Mouse (Mus musculus): ENCODE results near the gene Ghrhr.

The Ghrhr gene

DNA sequence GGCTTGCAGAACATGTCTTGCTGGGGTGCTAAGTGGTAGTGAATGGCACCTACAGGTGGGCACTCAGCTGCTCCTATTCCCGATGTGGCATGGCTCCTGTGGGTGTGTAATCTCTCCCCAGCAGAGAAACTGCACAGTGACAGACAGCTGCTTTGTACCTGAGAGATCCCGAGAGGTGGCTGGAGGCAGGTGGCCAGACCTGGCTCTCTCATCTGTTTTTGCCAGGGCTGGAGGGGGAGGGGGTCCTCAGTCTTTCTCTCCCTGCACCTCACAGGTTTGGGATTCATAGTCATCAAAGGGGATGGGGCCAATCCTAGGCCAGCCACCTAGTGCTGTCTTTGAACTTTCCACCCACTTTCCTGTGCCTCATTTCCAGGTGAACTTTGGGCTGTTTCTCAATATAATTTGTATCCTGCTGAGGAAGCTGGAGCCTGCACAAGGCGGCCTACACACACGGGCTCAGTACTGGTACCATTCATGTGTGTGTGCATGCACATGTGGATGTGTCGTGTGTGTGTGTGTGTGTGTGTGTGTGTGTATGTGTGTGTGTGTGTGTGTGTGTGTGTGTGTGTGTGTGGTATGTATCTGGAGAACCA is 8.4 kb downstream of the Ghrhr start:
- in situ Hi-C loops (cut with MboI; ENCODE audit: low pct_unique_long_range_greater_than_20kb in 1 of 2, low sequenced_read_pairs in 2 of 2, unreplicated experiment in 1 of 2), result loop anchor here (5.0 to 10.0 kb wide), 2 partner anchors 128 to 150 kb away; no protein-coding TSS in a partner anchor

DNA sequence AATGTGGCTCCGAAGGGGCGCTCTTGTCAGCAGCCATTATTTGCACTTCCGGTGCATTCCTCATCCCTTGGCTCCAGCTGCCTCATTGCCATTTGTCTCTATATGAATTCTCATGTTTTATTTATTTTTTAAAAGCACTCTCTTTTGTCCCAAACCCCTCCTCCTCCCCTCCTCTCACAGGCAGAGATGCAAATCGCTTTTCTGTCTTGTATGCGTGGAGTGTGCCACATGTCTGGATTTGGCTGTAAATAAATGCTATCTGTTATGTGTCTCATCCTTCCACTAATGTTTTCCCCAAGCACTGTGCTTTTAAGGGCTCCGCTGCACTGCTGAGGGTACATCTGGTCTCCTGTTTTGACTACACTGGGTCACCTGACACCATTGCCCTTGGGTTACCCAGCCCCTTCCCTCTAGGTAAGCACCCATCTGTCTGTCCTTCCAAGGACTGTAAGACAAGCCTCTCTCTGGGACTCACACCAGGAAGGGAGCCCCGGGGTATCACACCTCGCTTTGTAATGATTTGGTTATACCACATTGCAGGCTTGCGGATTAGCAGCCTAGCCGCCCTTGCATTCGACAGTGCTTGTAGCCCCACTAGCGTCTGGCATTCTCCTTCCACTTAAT is 12.6 kb downstream of the Ghrhr start:
- in situ Hi-C loops (cut with MboI; ENCODE audit: low pct_unique_long_range_greater_than_20kb in 1 of 2, low sequenced_read_pairs in 2 of 2, unreplicated experiment in 1 of 2), result loop anchor here in 1 of 2 experiments (10.0 kb wide), 1 partner anchor 154 kb away; no protein-coding TSS in a partner anchor

DNA sequence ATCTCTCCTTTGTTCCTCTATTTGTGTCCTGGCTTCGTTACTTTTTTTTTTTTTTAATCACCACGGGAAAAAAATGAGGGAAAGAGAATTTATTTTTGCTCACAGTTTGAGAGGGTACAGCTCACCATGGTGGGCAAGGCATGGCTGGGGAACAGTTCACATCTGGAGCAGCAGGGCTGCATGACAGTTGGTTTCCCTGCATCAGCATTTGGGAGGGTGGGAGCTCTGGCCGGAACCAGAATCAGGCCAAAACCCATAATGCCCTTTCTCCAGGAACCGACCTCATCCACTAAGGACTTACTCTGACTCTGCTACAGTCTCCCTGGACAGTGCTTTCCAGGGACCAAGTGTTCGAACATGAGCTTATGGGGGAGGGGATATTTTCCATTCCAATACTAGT is 13.2 kb downstream of the Ghrhr start:
- in situ Hi-C loops (cut with MboI; ENCODE audit: low pct_unique_long_range_greater_than_20kb in 1 of 2, low sequenced_read_pairs in 2 of 2, unreplicated experiment in 1 of 2), result loop anchor here in 1 of 2 experiments (10.0 kb wide), 1 partner anchor 155 kb away; no protein-coding TSS in a partner anchor

- in situ Hi-C loops (cut with MboI; ENCODE audit: low pct_unique_long_range_greater_than_20kb in 1 of 2, low sequenced_read_pairs in 2 of 2, unreplicated experiment in 1 of 2), result no loop called here
Measured at GRCm38 (mm10) chr6:55391814-55392213, 15.7 kb downstream of the Ghrhr start.

GRCm38 (mm10) chr6:55392453-55392852 is 16.4 kb downstream of the Ghrhr start:
- in situ Hi-C loops (cut with MboI; ENCODE audit: low pct_unique_long_range_greater_than_20kb in 1 of 2, low sequenced_read_pairs in 2 of 2, unreplicated experiment in 1 of 2), result no loop called here

DNA sequence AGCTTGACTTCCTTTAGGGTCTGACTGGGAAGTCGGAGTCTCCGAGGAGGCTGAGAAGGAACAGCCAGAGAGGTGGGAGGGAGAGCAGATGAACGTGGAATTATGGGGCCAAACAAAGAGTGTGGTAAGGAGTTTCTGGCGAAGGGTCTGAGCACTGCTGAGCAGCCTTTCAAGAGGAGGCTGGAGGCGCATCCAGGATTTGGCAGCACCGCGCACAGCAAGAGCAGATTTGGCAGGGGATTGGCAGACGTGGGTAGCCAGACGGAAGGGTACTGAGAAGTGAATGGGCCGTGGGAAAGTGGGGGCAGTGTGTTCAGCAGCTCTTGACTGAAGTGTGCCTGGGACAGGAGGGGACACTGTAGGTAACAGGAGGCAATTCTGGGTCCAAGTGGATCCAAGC is 18.8 kb downstream of the Ghrhr start:
- in situ Hi-C loops (cut with MboI; ENCODE audit: low pct_unique_long_range_greater_than_20kb in 1 of 2, low sequenced_read_pairs in 2 of 2, unreplicated experiment in 1 of 2), result no loop called here

DNA sequence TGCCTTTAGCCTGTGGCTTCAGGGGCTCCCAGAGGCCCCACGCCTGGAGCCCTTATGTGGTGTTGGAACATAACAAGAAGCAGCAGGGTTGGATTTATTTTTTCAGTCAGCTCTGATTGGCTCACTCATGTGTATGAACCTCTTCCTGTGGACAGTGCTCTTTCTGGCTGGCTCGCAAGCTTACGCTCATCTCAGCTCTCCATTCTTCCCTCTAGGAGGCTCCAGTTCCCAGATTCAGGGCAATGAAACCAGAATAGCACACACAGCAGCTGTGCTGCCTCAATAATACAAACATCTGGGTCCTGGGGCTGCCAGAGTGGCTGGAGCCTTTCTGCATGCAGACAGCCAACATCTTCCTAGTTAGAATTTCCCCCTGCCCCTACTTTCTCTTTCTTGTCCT is 20.1 kb downstream of the Ghrhr start:
- in situ Hi-C loops (cut with MboI; ENCODE audit: low pct_unique_long_range_greater_than_20kb in 1 of 2, low sequenced_read_pairs in 2 of 2, unreplicated experiment in 1 of 2), result no loop called here

GRCm38 (mm10) chr6:55396622-55397041 is 20.5 kb downstream of the Ghrhr start:
- in situ Hi-C loops (cut with MboI; ENCODE audit: low pct_unique_long_range_greater_than_20kb in 1 of 2, low sequenced_read_pairs in 2 of 2, unreplicated experiment in 1 of 2), result no loop called here

GRCm38 (mm10) chr6:55398869-55399628 is 23.0 kb downstream of the Ghrhr start:
- in situ Hi-C loops (cut with MboI; ENCODE audit: low pct_unique_long_range_greater_than_20kb in 1 of 2, low sequenced_read_pairs in 2 of 2, unreplicated experiment in 1 of 2), result no loop called here

DNA sequence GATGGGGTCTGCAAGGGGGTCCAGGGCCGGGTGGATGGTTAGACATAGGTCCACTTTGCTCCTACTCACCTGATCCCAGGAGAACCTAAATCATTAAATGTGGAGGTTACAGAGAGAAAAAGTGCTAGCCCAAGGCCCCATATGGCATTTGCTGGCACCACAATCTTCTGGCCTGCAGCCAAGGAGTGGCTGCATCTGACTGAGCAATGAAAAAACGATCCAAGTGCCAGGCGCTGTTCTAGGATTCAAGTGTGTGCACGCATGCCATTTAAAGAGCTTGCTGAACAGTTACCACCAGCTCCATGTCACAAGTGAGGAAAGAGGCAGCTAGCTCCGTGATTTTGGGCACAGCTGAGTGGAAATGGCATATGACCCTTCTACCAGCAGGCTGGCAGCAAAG is 23.8 kb downstream of the Ghrhr start:
- in situ Hi-C loops (cut with MboI; ENCODE audit: low pct_unique_long_range_greater_than_20kb in 1 of 2, low sequenced_read_pairs in 2 of 2, unreplicated experiment in 1 of 2), result no loop called here

DNA sequence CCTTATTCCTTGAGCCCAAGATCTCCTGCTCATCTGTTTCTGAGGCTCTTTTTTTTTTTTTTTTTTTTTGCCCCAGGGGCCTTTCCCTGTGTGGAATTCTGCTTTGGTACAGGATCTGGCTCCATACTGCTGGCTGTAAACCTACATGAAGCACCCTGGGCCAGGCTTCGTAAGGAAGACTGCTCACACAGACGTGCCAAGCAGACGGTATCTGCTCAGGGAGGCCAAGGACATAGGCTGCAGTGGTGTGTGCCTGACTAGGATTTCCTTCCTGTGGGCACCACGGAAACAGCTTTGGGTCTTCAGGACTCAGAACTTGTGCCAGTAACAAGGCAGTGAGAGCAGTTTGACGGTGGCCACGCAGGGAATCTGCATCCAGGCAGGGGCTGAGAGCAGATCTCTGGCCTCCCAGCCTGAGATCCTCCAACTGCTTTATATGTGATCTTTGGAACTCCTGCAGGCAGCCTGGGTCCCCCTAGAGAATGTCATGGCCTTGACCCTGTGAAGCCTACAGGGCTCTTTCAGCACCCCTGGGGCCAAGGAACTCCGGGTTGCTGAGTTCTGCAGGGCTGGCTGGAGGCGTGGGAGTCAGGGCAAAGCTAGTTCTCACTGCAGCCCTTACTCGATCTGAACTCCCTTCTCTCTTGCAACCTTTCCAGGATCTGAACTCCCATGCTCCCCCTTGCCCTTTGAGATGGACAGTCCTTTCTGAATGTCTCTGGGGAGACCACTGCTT is 26.1 kb downstream of the Ghrhr start:
- in situ Hi-C loops (cut with MboI; ENCODE audit: low pct_unique_long_range_greater_than_20kb in 1 of 2, low sequenced_read_pairs in 2 of 2, unreplicated experiment in 1 of 2), result no loop called here

- in situ Hi-C loops (cut with MboI; ENCODE audit: low pct_unique_long_range_greater_than_20kb in 1 of 2, low sequenced_read_pairs in 2 of 2, unreplicated experiment in 1 of 2), result no loop called here
Measured at GRCm38 (mm10) chr6:55403411-55404309, 27.6 kb downstream of the Ghrhr start.

DNA sequence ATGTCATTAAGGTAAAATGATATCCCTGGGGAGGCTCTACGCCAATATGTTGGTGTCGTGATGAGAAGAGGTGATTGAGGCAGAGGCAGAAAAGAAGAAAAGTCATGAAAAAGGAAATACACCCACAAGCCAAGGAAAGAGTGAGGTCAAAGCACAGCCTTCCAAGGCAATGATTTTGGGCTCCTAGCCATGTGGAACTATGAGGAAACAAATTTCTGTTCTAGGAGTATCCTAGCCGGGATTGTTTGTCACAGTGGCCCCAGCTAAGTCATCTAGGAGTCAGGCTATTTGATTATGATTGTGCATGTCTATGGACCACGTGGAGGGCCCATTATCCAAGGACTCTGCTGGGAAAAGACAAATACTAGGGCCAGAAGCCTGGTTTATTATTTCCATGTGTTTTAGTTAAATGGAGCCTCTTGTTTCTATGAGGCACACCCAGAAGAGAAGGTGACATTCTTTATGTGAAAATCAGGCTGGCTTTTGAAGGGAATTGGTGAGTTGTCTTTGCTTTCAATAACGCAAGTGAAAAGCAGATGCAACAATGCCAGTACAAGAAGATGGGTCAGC is 28.4 kb downstream of the Ghrhr start:
- in situ Hi-C loops (cut with MboI; ENCODE audit: low pct_unique_long_range_greater_than_20kb in 1 of 2, low sequenced_read_pairs in 2 of 2, unreplicated experiment in 1 of 2), result no loop called here

GRCm38 (mm10) chr6:55407345-55407744 is 31.2 kb downstream of the Ghrhr start:
- in situ Hi-C loops (cut with MboI; ENCODE audit: low pct_unique_long_range_greater_than_20kb in 1 of 2, low sequenced_read_pairs in 2 of 2, unreplicated experiment in 1 of 2), result no loop called here

GRCm38 (mm10) chr6:55410119-55410775 is 34.2 kb downstream of the Ghrhr start:
- in situ Hi-C loops (cut with MboI; ENCODE audit: low pct_unique_long_range_greater_than_20kb in 1 of 2, low sequenced_read_pairs in 2 of 2, unreplicated experiment in 1 of 2), result no loop called here

GRCm38 (mm10) chr6:55410977-55411376 is 34.9 kb downstream of the Ghrhr start:
- in situ Hi-C loops (cut with MboI; ENCODE audit: low pct_unique_long_range_greater_than_20kb in 1 of 2, low sequenced_read_pairs in 2 of 2, unreplicated experiment in 1 of 2), result no loop called here

- in situ Hi-C loops (cut with MboI; ENCODE audit: low pct_unique_long_range_greater_than_20kb in 1 of 2, low sequenced_read_pairs in 2 of 2, unreplicated experiment in 1 of 2), result no loop called here
Measured at GRCm38 (mm10) chr6:55416202-55416601, 40.1 kb downstream of the Ghrhr start.
